Mouse (Mus musculus) C2C12 (cell line): Measurements from ENCODE around the gene Cdkl3. TPM values are rescaled to one million over a fixed set of nuclear protein-coding genes. Genes with fewer than 3 reads are reported as not detected.

Experiments used
- H3K27me3 ChIP-seq: one replicate; pipeline ENCODE4 v1.6.1; 2011; ENCODE audit not compliant: control insufficient read depth, insufficient read depth, insufficient read length
- H3K36me3 ChIP-seq: one replicate; pipeline ENCODE4 v1.6.1; 2011; ENCODE audit not compliant: control insufficient read depth, insufficient read depth
- H3K4me3 ChIP-seq: one replicate; pipeline ENCODE4 v1.5.1; 2011; ENCODE audit warnings: mild to moderate bottlenecking, control low read depth; ENCODE audit not compliant: poor library complexity, insufficient read depth, severe bottlenecking
- H3K79me2 ChIP-seq: one replicate; pipeline ENCODE4 v1.6.1; 2011; ENCODE audit not compliant: control insufficient read depth, insufficient read depth
- H3K79me3 ChIP-seq: one replicate; pipeline ENCODE4 v1.6.1; 2011; ENCODE audit warnings: low read depth, control low read depth
- H3ac ChIP-seq: one replicate; pipeline ENCODE3; 2011; ENCODE audit warnings: low read depth; ENCODE audit not compliant: control insufficient read depth, insufficient read length
- CEBPB ChIP-seq: IDR thresholded peaks from one replicate; pipeline ENCODE4 v1.6.1; 2011; ENCODE audit warnings: low read depth, mild to moderate bottlenecking, control low read depth, moderate library complexity
- CTCF ChIP-seq: IDR thresholded peaks from one replicate; pipeline ENCODE4 v1.5.1; 2011; ENCODE audit not compliant: control insufficient read depth, insufficient read depth, insufficient read length
- FOSL1 ChIP-seq: IDR thresholded peaks from one replicate; pipeline ENCODE4 v1.8.0; 2011; ENCODE audit warnings: mild to moderate bottlenecking, low read length; ENCODE audit not compliant: poor library complexity, insufficient read depth, severe bottlenecking
- MAX ChIP-seq: IDR thresholded peaks from one replicate; pipeline ENCODE4 v1.6.1; 2011; ENCODE audit warnings: mild to moderate bottlenecking, control low read depth
- MYOD1 ChIP-seq: IDR thresholded peaks from one replicate; pipeline ENCODE4 v1.6.1; 2011; ENCODE audit warnings: low read depth; ENCODE audit not compliant: control insufficient read depth, insufficient read length
- MYOG ChIP-seq: IDR thresholded peaks from one replicate; pipeline ENCODE4 v1.6.1; 2011; ENCODE audit not compliant: control insufficient read depth, insufficient read length; ENCODE audit errors: extremely low read depth
- USF1 ChIP-seq: IDR thresholded peaks from one replicate; pipeline ENCODE4 v1.6.1; 2011; ENCODE audit warnings: low read depth, mild to moderate bottlenecking, control low read depth, moderate library complexity
- polyA plus RNA-seq: library from polyadenylated mRNA; unstranded; fragments of >200 nt; fragmentation: generic; extraction: Trizol; gene quantifications from one replicate; pipeline ENCODE4 v1.2.1, GENCODE M21; 2012; ENCODE audit warnings: missing spikeins

Cdkl3 gene
- polyA plus RNA-seq, 1 experiment = 1.7 TPM

GRCm38 (mm10) chr11:52032356-52032755 lies 28.3 kb downstream of the Cdkl3 start:
- TF ChIP-seq FOSL1 = no peak
- no peak for TF ChIP-seq MAX
- TF ChIP-seq USF1 = no peak
- no peak for TF ChIP-seq MYOD1
- TF ChIP-seq CTCF = no peak
- no peak for TF ChIP-seq MYOG
- no peak for TF ChIP-seq CEBPB
- Histone ChIP-seq H3K4me3 (no peak overlapping the region), H3K79me2 (no peaks in the 10 kb centered on the region), H3K79me3 (no peaks in the 10 kb centered on the region), H3K36me3 (no peaks in the 10 kb centered on the region), H3K27me3 (no peaks in the 10 kb centered on the region), H3ac (no peak overlapping the region)

- no peaks in the 10 kb centered on the region for H3K79me3 ChIP-seq
- H3K36me3 ChIP-seq = no peaks in the 10 kb centered on the region
- TF ChIP-seq FOSL1 = no peak
- no peak for TF ChIP-seq CEBPB
- no peak for TF ChIP-seq CTCF
- no peak for TF ChIP-seq MAX
- H3ac ChIP-seq = no peak overlapping the region
- H3K4me3 ChIP-seq = no peak overlapping the region
- no peaks in the 10 kb centered on the region for H3K79me2 ChIP-seq
- no peaks in the 10 kb centered on the region for H3K27me3 ChIP-seq
Observed at GRCm38 (mm10) chr11:52033953-52034352, 29.9 kb downstream of the Cdkl3 start.

GRCm38 (mm10) chr11:52035905-52036304 lies 31.9 kb downstream of the Cdkl3 start:
- no peak overlapping the region for H3K4me3 ChIP-seq
- H3ac ChIP-seq = no peak overlapping the region
- no peaks in the 10 kb centered on the region for H3K79me2 ChIP-seq
- no peaks in the 10 kb centered on the region for H3K79me3 ChIP-seq
- H3K36me3 ChIP-seq = no peaks in the 10 kb centered on the region
- TF ChIP-seq CTCF (no peak), FOSL1 (no peak), MYOD1 (no peak), MAX (no peak), CEBPB (no peak), MYOG (no peak), USF1 (no peak)
- H3K27me3 ChIP-seq = no peaks in the 10 kb centered on the region

GRCm38 (mm10) chr11:52037659-52038058 lies 33.6 kb downstream of the Cdkl3 start:
- H3K36me3 ChIP-seq = no peaks in the 10 kb centered on the region
- no peak for TF ChIP-seq MYOG
- TF ChIP-seq FOSL1 = no peak
- TF ChIP-seq MAX = no peak
- TF ChIP-seq CEBPB = no peak
- no peak for TF ChIP-seq CTCF
- H3ac ChIP-seq = no peak overlapping the region

GRCm38 (mm10) chr11:52043224-52043623 lies 39.2 kb downstream of the Cdkl3 start:
- Histone ChIP-seq H3ac (no peak overlapping the region), H3K27me3 (no peaks in the 10 kb centered on the region), H3K36me3 (no peaks in the 10 kb centered on the region), H3K4me3 (no peak overlapping the region), H3K79me2 (no peaks in the 10 kb centered on the region), H3K79me3 (no peaks in the 10 kb centered on the region)
- no peak for TF ChIP-seq MYOG
- TF ChIP-seq FOSL1 = no peak
- TF ChIP-seq USF1 = no peak
- no peak for TF ChIP-seq MYOD1
- TF ChIP-seq MAX = no peak
- TF ChIP-seq CTCF = no peak
- no peak for TF ChIP-seq CEBPB

More at GRCm38 (mm10) chr11:52037659-52038058, 33.6 kb downstream of the Cdkl3 start:
- H3K27me3 ChIP-seq = no peaks in the 10 kb centered on the region
- no peaks in the 10 kb centered on the region for H3K79me3 ChIP-seq
- H3K4me3 ChIP-seq = no peak overlapping the region
- no peaks in the 10 kb centered on the region for H3K79me2 ChIP-seq

- Histone ChIP-seq H3K36me3 (no peaks in the 10 kb centered on the region), H3K27me3 (no peaks in the 10 kb centered on the region), H3ac (no peak overlapping the region), H3K79me2 (no peaks in the 10 kb centered on the region), H3K79me3 (no peaks in the 10 kb centered on the region), H3K4me3 (no peak overlapping the region)
- no peak for TF ChIP-seq USF1
- TF ChIP-seq CEBPB = no peak
- TF ChIP-seq MYOD1 = no peak
- no peak for TF ChIP-seq MAX
- TF ChIP-seq FOSL1 = no peak
- no peak for TF ChIP-seq MYOG
Observed at GRCm38 (mm10) chr11:52044156-52044555, 40.1 kb downstream of the Cdkl3 start.
